18 mouse cellular contexts compared by ENCODE assay signal in genomic region chr12:98501528-98502280, GRCm38 (mm10).
DNase-seq lines count a peak whose midpoint lies in the region; ATAC-seq and TF ChIP-seq lines count a peak whose summit lies in the region.
"Had no signal": no experiment of that assay in that cellular context is flagged by ENCODE, and none has a peak within 500 bp of the region (broad histone marks: within the 10 kb centered on the region; RNA-seq: fewer than 3 reads in every experiment).

No protein-coding gene starts in this region.

- no peaks in the 10 kb centered on the region for H3K27me3 ChIP-seq in liver, embryonic 14.5 days (ENCODE audit: control insufficient read depth, insufficient read depth, low read length)
- no peaks in the 10 kb centered on the region for H3K27me3 ChIP-seq in hindbrain, embryonic 15.5 days
- no peaks in the 10 kb centered on the region for H3K27me3 ChIP-seq in midbrain, embryonic 14.5 days (ENCODE audit: control insufficient read depth, insufficient read depth, low read length)
- H3K27me3 ChIP-seq in stomach, postnatal 0 days (ENCODE audit: control insufficient read depth, insufficient read depth, low read length), result no peaks in the 10 kb centered on the region
- H3K27me3 ChIP-seq: kidney, embryonic 15.5 days had no signal

- 67% methylated on average over 11 of the region's 11 CpGs for WGBS in liver, embryonic 14.5 days (ENCODE audit: insufficient replicate concordance)
- 59% methylated on average over 11 of the region's 11 CpGs for WGBS in hindbrain, embryonic 15.5 days
- WGBS in midbrain, embryonic 14.5 days, result 56% methylated on average over 11 of the region's 11 CpGs
- 80% methylated on average over 11 of the region's 11 CpGs for WGBS in stomach, postnatal 0 days

- no peaks in the 10 kb centered on the region for H3K4me1 ChIP-seq in liver, embryonic 14.5 days (replicated peaks; ENCODE audit: control insufficient read depth in 2 of 2, insufficient read depth in 2 of 2, low read length in 1 of 2)
- H3K4me1 ChIP-seq in hindbrain, embryonic 15.5 days (replicated peaks), result peaks cover 13% of the 10 kb centered on the region
- peaks cover 16% of the 10 kb centered on the region for H3K4me1 ChIP-seq in midbrain, embryonic 14.5 days (ENCODE audit: control insufficient read depth, insufficient read depth, low read length)
- no peaks in the 10 kb centered on the region for H3K4me1 ChIP-seq in stomach, postnatal 0 days (replicated peaks; ENCODE audit: control insufficient read depth, insufficient read depth)
- H3K4me1 ChIP-seq: kidney, embryonic 15.5 days; limb, embryonic 10.5 days had no signal

- ATAC-seq in liver, embryonic 14.5 days (ENCODE audit: insufficient read depth), result 0 out of 2 replicates have a peak, but pooled peaks have one; percentile 33
- ATAC-seq in hindbrain, embryonic 15.5 days (ENCODE audit: low FRiP score, low read depth), result peak; percentile 53
- peak; percentile 48 for ATAC-seq in midbrain, embryonic 14.5 days (ENCODE audit: low FRiP score, low TSS enrichment)
- ATAC-seq in stomach, postnatal 0 days (ENCODE audit: low FRiP score, low TSS enrichment), result peak; percentile 82
- ATAC-seq: intestine, embryonic 16.5 days had no signal

- no peak overlapping the region for H3K4me2 ChIP-seq in liver, embryonic 14.5 days (ENCODE audit: low read depth)
- H3K4me2 ChIP-seq in hindbrain, embryonic 15.5 days, result no peak overlapping the region
- no peak overlapping the region for H3K4me2 ChIP-seq in midbrain, embryonic 14.5 days (ENCODE audit: low read length)
- H3K4me2 ChIP-seq in stomach, postnatal 0 days (replicated peaks; ENCODE audit: low read depth), result no peak overlapping the region
- H3K4me2 ChIP-seq: heart, embryonic 11.5 days; kidney, embryonic 15.5 days; lung, embryonic 14.5 days had no signal

- DNase-seq in liver, embryonic 14.5 days (ENCODE audit: low read depth in 3 of 3, low spot score in 3 of 3), result no peak
- DNase-seq in liver, result no peak
- peak; percentile 62 for DNase-seq in midbrain, embryonic 14.5 days
- DNase-seq in stomach, postnatal 0 days (ENCODE audit: low spot score), result no peak
- no peak for DNase-seq in spleen, postnatal 4 days (ENCODE audit: low spot score in 2 of 2)
- no peak for DNase-seq in kidney, postnatal 36 days
- DNase-seq: adrenal gland, postnatal 25 days; cerebellum, adult 8-10 months; gastrocnemius, postnatal 36 days; lung, embryonic 14.5 days; lung, postnatal 4 days; retina, postnatal 1 day had no signal

- H3K9ac ChIP-seq in liver, embryonic 14.5 days (replicated peaks), result no peak overlapping the region
- H3K9ac ChIP-seq in hindbrain, embryonic 15.5 days, result no peak overlapping the region
- no peak overlapping the region for H3K9ac ChIP-seq in midbrain, embryonic 14.5 days (replicated peaks; ENCODE audit: low read length)
- H3K9ac ChIP-seq in stomach, postnatal 0 days (ENCODE audit: low read length), result no peak overlapping the region
- H3K9ac ChIP-seq: kidney, embryonic 15.5 days; lung, embryonic 14.5 days had no signal

- TF ChIP-seq EP300 in liver, embryonic 14.5 days (IDR thresholded peaks at IDR 0.05; ENCODE audit: low read depth), result no peak
- TF ChIP-seq EP300 in stomach, postnatal 0 days (optimal IDR thresholded peaks at IDR 0.05), result no peak

- TF ChIP-seq CTCF in liver, embryonic 14.5 days (IDR thresholded peaks at IDR 0.05; ENCODE audit: low read depth), result no peak
- TF ChIP-seq CTCF in stomach, postnatal 0 days (IDR thresholded peaks at IDR 0.05; ENCODE audit: low read depth), result no peak

- H3K36me3 ChIP-seq in liver, embryonic 14.5 days (replicated peaks; ENCODE audit: control insufficient read depth, insufficient read depth, low read depth), result no peaks in the 10 kb centered on the region
- no peaks in the 10 kb centered on the region for H3K36me3 ChIP-seq in hindbrain, embryonic 15.5 days
- no peaks in the 10 kb centered on the region; the same call in 1 of the 2 replicates for H3K36me3 ChIP-seq in midbrain, embryonic 14.5 days (ENCODE audit: control insufficient read depth, insufficient read depth, low read length)
- no peaks in the 10 kb centered on the region for H3K36me3 ChIP-seq in stomach, postnatal 0 days (ENCODE audit: control insufficient read depth, insufficient read depth, low read length)
- H3K36me3 ChIP-seq: kidney, embryonic 15.5 days; limb, embryonic 10.5 days had no signal

- H3K4me3 ChIP-seq in liver, embryonic 14.5 days (ENCODE audit: insufficient read depth in 1 of 2, low read depth in 2 of 2, low read length in 2 of 2), result no peak overlapping the region
- H3K4me3 ChIP-seq in hindbrain, embryonic 15.5 days, result no peak overlapping the region
- H3K4me3 ChIP-seq in midbrain, embryonic 14.5 days (replicated peaks; ENCODE audit: low read depth, low read length), result no peak overlapping the region
- H3K4me3 ChIP-seq in stomach, postnatal 0 days (ENCODE audit: low read depth, low read length), result no peak overlapping the region
- H3K4me3 ChIP-seq: kidney, embryonic 15.5 days; layer of hippocampus, adult 2 months; limb, embryonic 10.5 days had no signal

- no peaks in the 10 kb centered on the region for H3K9me3 ChIP-seq in liver, embryonic 14.5 days (ENCODE audit: control insufficient read depth, low read length)
- no peaks in the 10 kb centered on the region for H3K9me3 ChIP-seq in hindbrain, embryonic 15.5 days
- no peaks in the 10 kb centered on the region for H3K9me3 ChIP-seq in midbrain, embryonic 14.5 days (ENCODE audit: control insufficient read depth, low read length)
- no peaks in the 10 kb centered on the region for H3K9me3 ChIP-seq in stomach, postnatal 0 days (ENCODE audit: control insufficient read depth, low read length)
- H3K9me3 ChIP-seq: kidney, embryonic 15.5 days; limb, embryonic 10.5 days had no signal

- no peak overlapping the region for H3K27ac ChIP-seq in liver, embryonic 14.5 days
- peak overlapping the region; percentile 12; the same call in 1 of the 2 replicates for H3K27ac ChIP-seq in hindbrain, embryonic 15.5 days (replicated peaks)
- H3K27ac ChIP-seq in midbrain, embryonic 14.5 days (replicated peaks; ENCODE audit: low read depth, low read length), result peak overlapping the region; percentile 63
- H3K27ac ChIP-seq in stomach, postnatal 0 days (replicated peaks), result no peak overlapping the region
- H3K27ac ChIP-seq: kidney, embryonic 15.5 days; layer of hippocampus, adult 2 months; limb, embryonic 10.5 days had no signal

Comparison
In these comparisons a context has a peak if more than half of its experiments do, and no peak if none do; other contexts are left out.
1. H3K27ac ChIP-seq: peak in hindbrain, embryonic 15.5 days (single experiment) and midbrain, embryonic 14.5 days (single experiment); none in liver, embryonic 14.5 days (single experiment) and stomach, postnatal 0 days (single experiment).
2. Peak in every context shown above with its lines, with median percentiles within 50 percentile points of each other: ATAC-seq.